Mouse (Mus musculus) cortical plate, adult 2 months (tissue): ENCODE data around the gene Zfp949. TPM values are rescaled to one million over a fixed set of nuclear protein-coding genes. Genes with fewer than 3 reads are reported as not detected.

ENCODE experiments used
- H3K27ac ChIP-seq: fragments of 200-500 bp; 2 replicates; pipeline ENCODE4 v1.5.1; 2012; ENCODE audit warnings: low read length, control low read depth, inconsistent platforms; ENCODE audit not compliant: insufficient read depth
- H3K4me1 ChIP-seq: fragments of 200-500 bp; 2 replicates; pipeline ENCODE4 v1.6.1; 2011; ENCODE audit warnings: low read length; ENCODE audit not compliant: control insufficient read depth, insufficient read depth
- H3K4me3 ChIP-seq: fragments of 200-500 bp; 2 replicates; pipeline ENCODE4 v1.5.1; 2011; ENCODE audit warnings: mild to moderate bottlenecking, low read length, control low read depth; ENCODE audit not compliant: insufficient read depth
- CTCF ChIP-seq: fragments of 200-500 bp; IDR thresholded peaks from 2 replicates; pipeline ENCODE4 v1.5.1; 2011; ENCODE audit warnings: mild to moderate bottlenecking, control low read depth, low read length; ENCODE audit not compliant: insufficient read depth; ENCODE audit errors: extremely low read depth
- POLR2A ChIP-seq: fragments of 200-500 bp; IDR thresholded peaks from 2 replicates; pipeline ENCODE4 v1.6.1; 2011; ENCODE audit warnings: mild to moderate bottlenecking, low read length, control low read depth; ENCODE audit not compliant: insufficient read depth; ENCODE audit errors: extremely low read depth
- polyA plus RNA-seq: library from polyadenylated mRNA; depleted of rRNA; stranded (reverse); fragments of >200 nt; gene quantifications from 2 replicates; pipeline ENCODE4 v1.2.3, GENCODE M21; 2012

Gene Zfp949
- polyA plus RNA-seq, 1 experiment = 18.1 TPM

DNA sequence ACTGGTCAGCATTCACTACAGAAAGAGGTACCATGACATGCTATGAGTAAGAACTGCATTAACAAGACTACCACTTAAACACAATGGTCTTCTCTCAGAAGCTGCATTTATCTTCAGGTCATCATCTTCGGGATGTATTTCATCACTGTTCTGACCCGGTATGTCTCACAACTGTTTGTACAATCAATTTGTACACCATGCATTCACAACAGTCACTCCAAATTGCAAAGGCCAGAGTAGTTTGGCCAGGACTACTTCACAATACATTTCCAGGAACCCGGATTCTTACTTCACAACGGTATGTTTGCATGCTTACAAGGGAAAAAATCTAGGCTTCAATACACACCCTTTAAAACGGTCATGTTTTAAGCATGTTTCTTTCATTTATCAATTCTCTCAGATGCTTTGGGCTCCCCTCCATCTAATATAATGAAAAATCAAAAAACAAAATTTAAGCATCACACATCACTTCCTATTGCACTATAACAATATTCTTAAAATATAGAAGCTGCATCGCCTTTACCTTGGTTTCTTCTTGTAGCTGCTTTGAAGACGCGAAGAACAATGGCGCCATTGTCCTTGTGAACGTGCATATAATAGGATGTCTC lies 25.8 kb upstream of the Zfp949 start:
- TF ChIP-seq POLR2A (no peak), CTCF (no peak)
- Histone ChIP-seq H3K27ac (peak overlapping the region; percentile 36; the same call in 1 of the 2 replicates), H3K4me1 (no peaks in the 10 kb centered on the region), H3K4me3 (peak overlapping the region; percentile 74)

- TF ChIP-seq CTCF (no peak), POLR2A (peak; percentile 100)
- no peaks in the 10 kb centered on the region for H3K4me1 ChIP-seq
- H3K4me3 ChIP-seq = peak overlapping the region; percentile 74
- peak overlapping the region; percentile 36; the same call in 1 of the 2 replicates for H3K27ac ChIP-seq
Observed at GRCm38 (mm10) chr9:88522569-88523334, 25.1 kb upstream of the Zfp949 start.

- no peak overlapping the region for H3K27ac ChIP-seq
Observed at GRCm38 (mm10) chr9:88523335-88523668, 24.5 kb upstream of the Zfp949 start.

DNA sequence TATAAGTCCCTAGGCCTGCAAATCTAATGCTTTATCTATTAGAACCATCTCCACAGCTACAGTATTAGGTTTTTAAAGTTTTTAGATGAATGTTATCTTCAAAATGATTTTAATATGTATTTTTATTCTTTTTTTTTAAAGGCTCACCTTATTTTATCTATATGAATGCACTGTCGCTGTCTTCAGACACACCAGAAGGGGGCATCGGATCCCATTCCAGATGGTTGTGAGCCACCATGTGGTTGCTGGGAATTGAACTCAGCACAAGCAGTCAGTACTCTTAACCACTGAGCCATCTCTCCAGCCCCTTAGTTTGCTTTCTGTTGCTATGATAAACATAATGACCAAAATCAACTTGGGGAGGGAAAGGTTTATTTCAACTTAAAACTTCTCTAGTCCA lies 23.5 kb upstream of the Zfp949 start:
- Histone ChIP-seq H3K4me3 (no peak overlapping the region), H3K4me1 (no peaks in the 10 kb centered on the region), H3K27ac (no peak overlapping the region)
- TF ChIP-seq POLR2A (no peak), CTCF (no peak)

More at GRCm38 (mm10) chr9:88523335-88523668, 24.5 kb upstream of the Zfp949 start:
- TF ChIP-seq POLR2A (no peak), CTCF (no peak)
- H3K4me1 ChIP-seq = no peaks in the 10 kb centered on the region
- H3K4me3 ChIP-seq = peak overlapping the region; percentile 74

- Histone ChIP-seq H3K27ac (no peak overlapping the region), H3K4me1 (no peaks in the 10 kb centered on the region), H3K4me3 (no peak overlapping the region)
- no peak for TF ChIP-seq CTCF
- TF ChIP-seq POLR2A = no peak
Observed at GRCm38 (mm10) chr9:88524796-88525195, 23.0 kb upstream of the Zfp949 start.

- H3K4me3 ChIP-seq = no peak overlapping the region
- no peak for TF ChIP-seq CTCF
- no peak for TF ChIP-seq POLR2A
- no peaks in the 10 kb centered on the region for H3K4me1 ChIP-seq
- H3K27ac ChIP-seq = no peak overlapping the region
Observed at GRCm38 (mm10) chr9:88525341-88525740, 22.5 kb upstream of the Zfp949 start.

GRCm38 (mm10) chr9:88527956-88528355 lies 19.9 kb upstream of the Zfp949 start:
- Histone ChIP-seq H3K4me1 (no peaks in the 10 kb centered on the region), H3K4me3 (no peak overlapping the region), H3K27ac (no peak overlapping the region)
- no peak for TF ChIP-seq POLR2A
- no peak for TF ChIP-seq CTCF

DNA sequence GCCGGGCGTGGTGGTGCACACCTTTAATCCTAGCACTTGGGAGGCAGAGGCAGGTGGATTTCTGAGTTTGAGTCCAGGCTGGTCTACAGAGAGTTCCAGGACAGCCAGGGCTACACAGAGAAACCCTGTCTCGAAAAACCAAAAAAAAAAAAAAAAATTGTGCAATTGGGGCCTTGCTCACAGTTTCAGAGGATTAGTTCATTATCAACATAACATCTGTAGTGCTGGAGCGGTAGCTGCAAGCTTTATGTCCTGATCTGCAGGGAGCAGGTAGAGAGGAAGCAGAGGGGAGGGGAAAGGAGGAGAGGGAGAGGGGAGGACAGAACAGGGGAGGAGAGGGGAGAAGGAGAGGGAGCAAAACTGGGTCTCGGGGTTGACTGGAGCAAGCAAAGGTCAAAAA lies 19.1 kb upstream of the Zfp949 start:
- no peak for TF ChIP-seq CTCF
- TF ChIP-seq POLR2A = no peak
- no peak overlapping the region for H3K27ac ChIP-seq
- H3K4me1 ChIP-seq = no peaks in the 10 kb centered on the region
- no peak overlapping the region for H3K4me3 ChIP-seq

GRCm38 (mm10) chr9:88529571-88529970 lies 18.2 kb upstream of the Zfp949 start:
- H3K4me1 ChIP-seq = no peaks in the 10 kb centered on the region
- no peak overlapping the region for H3K27ac ChIP-seq
- no peak for TF ChIP-seq CTCF
- no peak for TF ChIP-seq POLR2A
- no peak overlapping the region for H3K4me3 ChIP-seq
